Mouse (Mus musculus): ENCODE results near the gene Rora.

Gene Rora

GRCm38 (mm10) chr9:68875791-68876190, 222.2 kb downstream of the Rora start:
- no peak for DNase-seq (ENCODE audit: low read depth in 2 of 2, low spot score in 2 of 2)

GRCm38 (mm10) chr9:68876289-68876688, 222.7 kb downstream of the Rora start:
- no peak for DNase-seq (ENCODE audit: low read depth in 2 of 2, low spot score in 2 of 2)

- no peak for DNase-seq (ENCODE audit: low read depth in 2 of 2, low spot score in 2 of 2)
These were observed 228.3 kb downstream of the Rora start for GRCm38 (mm10) chr9:68881896-68882295.

- no peak for DNase-seq (ENCODE audit: low read depth in 2 of 2, low spot score in 2 of 2)
These were observed 229.4 kb downstream of the Rora start for GRCm38 (mm10) chr9:68883005-68883404.

GRCm38 (mm10) chr9:68883687-68884086, 230.1 kb downstream of the Rora start:
- DNase-seq (ENCODE audit: low read depth in 2 of 2, low spot score in 2 of 2) = no peak

GRCm38 (mm10) chr9:68884451-68885035, 231.0 kb downstream of the Rora start:
- DNase-seq (ENCODE audit: low read depth in 2 of 2, low spot score in 2 of 2) = peak in 1 of 2 experiments; percentile 21

GRCm38 (mm10) chr9:68888670-68889069, 235.1 kb downstream of the Rora start:
- no peak for DNase-seq (ENCODE audit: low read depth in 2 of 2, low spot score in 2 of 2)

- no peak for DNase-seq (ENCODE audit: low read depth in 2 of 2, low spot score in 2 of 2)
These were observed 237.8 kb downstream of the Rora start for GRCm38 (mm10) chr9:68891431-68891830.

- DNase-seq (ENCODE audit: low read depth in 2 of 2, low spot score in 2 of 2) = no peak
These were observed 238.8 kb downstream of the Rora start for GRCm38 (mm10) chr9:68892356-68892755.

GRCm38 (mm10) chr9:68892859-68893258, 239.3 kb downstream of the Rora start:
- DNase-seq (ENCODE audit: low read depth in 2 of 2, low spot score in 2 of 2) = no peak

DNA sequence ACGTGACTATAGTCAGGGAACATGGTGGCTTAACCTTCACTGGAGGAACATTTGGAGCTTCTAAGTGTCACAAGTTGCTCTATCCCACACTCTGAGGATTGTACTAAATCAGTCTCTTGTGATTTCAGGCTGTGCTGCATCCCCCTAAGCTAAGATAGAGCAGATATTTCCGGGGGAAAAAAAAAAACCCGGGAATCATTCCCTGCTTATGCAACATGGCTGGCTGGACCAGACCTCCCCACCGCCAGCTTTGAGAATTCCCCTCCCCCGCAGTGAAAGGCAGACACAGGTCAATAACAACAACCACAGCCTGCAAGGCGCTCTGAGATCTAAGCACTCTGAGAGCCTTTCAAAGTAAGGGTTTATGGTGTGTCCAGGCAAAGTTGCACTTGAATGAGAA, 244.7 kb downstream of the Rora start:
- DNase-seq (ENCODE audit: low read depth in 2 of 2, low spot score in 2 of 2) = no peak

DNA sequence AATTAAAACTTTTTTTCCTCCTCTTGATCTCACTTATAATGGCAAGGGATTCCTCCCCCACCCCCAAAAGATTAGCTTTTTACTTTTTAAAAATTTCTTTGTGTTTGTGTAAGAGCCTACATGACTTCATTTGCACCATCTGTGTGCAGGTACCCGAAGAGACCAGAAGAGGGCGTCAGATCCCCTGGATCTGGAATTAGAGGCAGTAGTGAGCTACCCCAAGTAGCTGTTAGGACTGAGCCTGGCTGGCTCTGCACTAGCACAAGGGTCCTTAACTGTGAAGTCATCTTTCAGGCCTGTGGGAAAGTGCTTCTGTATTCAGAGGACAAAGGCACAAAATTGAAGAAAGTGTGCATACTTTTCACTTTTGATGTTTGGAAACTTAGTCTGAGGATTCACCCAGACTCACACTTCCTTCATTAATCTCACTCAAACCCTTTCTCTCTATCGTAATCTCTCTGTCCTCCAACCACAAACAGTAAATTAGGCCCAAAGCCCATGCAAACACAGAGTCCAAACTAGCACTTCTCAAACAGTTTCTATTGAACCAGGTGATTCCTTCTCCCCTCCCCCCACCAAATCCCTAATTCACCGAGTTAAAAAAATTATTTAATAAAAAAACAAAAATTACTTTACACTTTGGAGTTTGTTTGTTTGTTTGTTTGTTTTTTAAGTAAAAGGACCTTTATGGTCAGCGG, 246.1 kb downstream of the Rora start:
- no peak for DNase-seq (ENCODE audit: low read depth in 2 of 2, low spot score in 2 of 2)

DNA sequence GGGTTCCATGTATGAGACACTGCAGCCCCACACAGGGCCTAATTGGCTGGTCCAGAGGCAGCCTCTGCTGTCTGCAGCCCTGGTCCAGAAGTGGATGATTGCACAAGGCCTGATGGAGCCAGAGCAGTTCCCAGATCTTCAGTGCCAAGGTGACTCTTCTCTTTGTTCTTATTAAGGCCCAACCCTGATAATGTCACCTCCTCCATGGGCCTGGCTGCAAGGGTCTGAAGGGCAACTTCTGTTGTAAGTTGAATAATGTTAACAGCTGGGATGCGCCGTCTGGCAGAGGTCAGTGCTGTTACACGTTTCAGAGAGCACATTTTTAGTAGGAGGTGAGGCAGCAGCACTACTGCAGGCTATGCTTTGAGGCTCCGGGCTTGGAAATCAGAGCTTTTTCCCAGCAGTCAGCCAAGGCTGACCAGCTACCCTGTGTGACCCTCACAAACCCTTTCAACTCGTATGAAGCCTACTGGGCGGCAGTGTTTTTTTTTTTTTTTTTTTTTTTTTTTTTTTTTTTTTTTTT, 252.8 kb downstream of the Rora start:
- DNase-seq (ENCODE audit: low read depth in 2 of 2, low spot score in 2 of 2) = no peak

GRCm38 (mm10) chr9:68912483-68913151, 259.0 kb downstream of the Rora start:
- no peak for DNase-seq (ENCODE audit: low read depth in 2 of 2, low spot score in 2 of 2)

DNA sequence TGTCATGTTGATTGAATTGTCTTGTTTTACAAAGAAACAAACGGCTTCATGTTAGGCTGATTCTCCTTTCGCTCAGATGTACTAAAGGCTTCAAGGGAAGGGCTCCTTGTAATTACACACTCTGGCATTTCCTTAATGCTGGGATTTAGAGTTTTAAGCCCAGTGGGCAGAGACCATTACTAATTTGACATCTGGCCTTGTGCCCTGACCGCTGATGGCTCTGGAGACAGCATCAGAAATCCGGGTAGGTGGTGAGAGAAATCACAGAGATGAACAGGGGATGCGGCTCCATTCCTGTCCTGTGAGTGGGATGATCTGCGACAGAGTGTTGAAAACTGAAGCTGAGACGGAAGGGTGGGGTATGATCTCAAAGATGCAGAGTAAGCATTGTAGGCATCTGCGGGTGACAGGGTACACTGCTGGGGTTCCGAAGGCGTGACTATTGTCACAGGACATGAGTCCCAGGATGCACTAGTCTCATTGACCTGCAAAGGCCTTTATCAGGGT, 259.7 kb downstream of the Rora start:
- no peak for DNase-seq (ENCODE audit: low read depth in 2 of 2, low spot score in 2 of 2)

DNA sequence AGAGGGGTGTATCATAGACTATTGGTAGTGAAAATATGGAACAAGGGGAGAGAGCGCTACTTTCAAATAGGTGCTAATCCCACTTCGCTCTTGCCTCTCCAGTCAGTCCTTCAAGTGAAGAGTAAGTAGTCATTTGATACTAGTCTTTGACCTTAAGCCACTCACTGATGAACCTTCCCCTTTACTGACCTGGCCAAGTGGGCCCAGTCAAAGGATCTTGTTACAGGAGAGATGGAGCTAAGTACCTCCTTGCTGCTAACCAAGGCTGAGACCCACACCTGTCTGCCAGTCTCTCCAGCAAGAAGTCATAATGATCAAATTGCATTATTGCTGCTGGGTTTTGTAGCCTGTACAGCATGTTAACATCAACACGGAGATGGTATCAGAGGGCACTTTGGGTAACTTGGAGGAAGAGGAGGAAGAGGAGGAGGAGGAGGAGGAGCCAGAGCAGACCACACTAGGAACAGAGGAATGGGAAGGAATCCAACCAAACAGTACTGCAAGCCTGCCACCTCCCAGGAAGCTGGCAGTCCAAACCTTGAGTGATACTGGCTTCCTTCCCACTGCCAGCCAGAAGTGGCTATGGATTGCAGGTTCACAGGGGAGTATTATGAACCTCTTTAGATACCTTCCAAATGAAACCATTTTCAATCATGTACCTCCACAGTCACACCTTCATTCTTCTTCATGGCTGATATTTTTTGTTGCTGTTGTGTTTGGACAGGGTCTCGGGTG, 261.1 kb downstream of the Rora start:
- no peak for DNase-seq (ENCODE audit: low read depth in 2 of 2, low spot score in 2 of 2)

GRCm38 (mm10) chr9:68916741-68917140, 263.2 kb downstream of the Rora start:
- DNase-seq (ENCODE audit: low read depth in 2 of 2, low spot score in 2 of 2) = no peak

- DNase-seq (ENCODE audit: low read depth in 2 of 2, low spot score in 2 of 2) = no peak
These were observed 269.6 kb downstream of the Rora start for GRCm38 (mm10) chr9:68923128-68923601.

DNA sequence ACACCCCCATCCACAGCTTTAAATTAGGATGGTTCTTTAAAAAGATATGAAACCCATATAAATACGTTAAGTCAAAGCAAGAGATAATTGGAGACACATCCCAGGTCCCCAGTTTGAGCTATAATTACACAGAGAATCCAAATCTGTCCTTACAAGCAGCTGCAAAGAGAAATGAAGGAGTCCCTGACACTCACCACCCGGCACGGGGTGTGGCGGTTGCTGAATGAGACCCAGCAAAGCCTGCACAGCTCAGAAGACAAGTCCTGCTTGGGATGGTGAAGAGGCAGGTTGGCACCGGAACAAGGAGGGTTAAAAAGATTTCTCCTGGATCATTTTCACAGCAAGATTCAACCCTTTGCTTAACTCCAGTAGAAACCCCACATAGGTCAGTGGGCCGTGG, 272.8 kb downstream of the Rora start:
- no peak for DNase-seq (ENCODE audit: low read depth in 2 of 2, low spot score in 2 of 2)

DNA sequence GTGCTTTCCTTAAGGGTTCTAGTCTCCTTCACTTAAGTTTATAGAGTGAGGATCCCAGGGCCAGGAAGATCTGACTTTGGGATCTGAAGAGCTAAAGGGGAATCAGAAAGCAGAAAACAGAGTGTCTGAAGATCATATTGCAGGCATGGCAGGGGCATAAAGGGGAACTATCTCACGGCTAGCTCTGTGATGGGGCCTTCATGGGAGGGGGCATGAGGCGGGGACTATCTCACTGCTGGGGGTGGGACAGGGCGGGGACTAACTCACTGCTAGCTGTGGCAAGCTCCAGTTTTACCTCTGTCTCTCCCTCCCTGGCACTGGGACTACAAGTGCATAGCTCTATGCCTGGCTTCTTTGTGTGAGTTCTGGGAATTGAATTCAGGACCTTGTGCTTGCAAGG, 279.6 kb downstream of the Rora start:
- DNase-seq (ENCODE audit: low read depth in 2 of 2, low spot score in 2 of 2) = no peak

- DNase-seq (ENCODE audit: low read depth in 2 of 2, low spot score in 2 of 2) = no peak
These were observed 280.7 kb downstream of the Rora start for GRCm38 (mm10) chr9:68934238-68934637.
